Mouse (Mus musculus): ENCODE results near the gene Skint1.
A peak's percentile ranks its signal among the peaks of the same experiment; 100 is the strongest.
"Not testable (repeated sequence)": the region's sequence is repeated elsewhere in the genome, so short reads cannot be mapped to it uniquely, and the experiment has no call there.

Gene Skint1

GRCm38 (mm10) chr4:112005969-112006368 lies at the start of gene Skint1:
Gene Skint1, plus strand, starts transcription at chr4:112006269.
- no peak for DNase-seq (ENCODE audit: low read depth)

- peak; percentile 77 for DNase-seq (ENCODE audit: low read depth)
Measured at GRCm38 (mm10) chr4:111961309-111961708, 44.8 kb upstream of the Skint1 start.

GRCm38 (mm10) chr4:111963241-111963640 lies 42.8 kb upstream of the Skint1 start:
- DNase-seq (ENCODE audit: low read depth): not testable (repeated sequence)

- DNase-seq (ENCODE audit: low read depth): no peak
Measured at GRCm38 (mm10) chr4:111963669-111964068, 42.4 kb upstream of the Skint1 start.

GRCm38 (mm10) chr4:111972623-111973022 lies 33.4 kb upstream of the Skint1 start, which contains the start of gene Skint7:
Gene Skint7, plus strand, starts transcription at chr4:111972923.
- no peak for DNase-seq (ENCODE audit: low read depth)

- no peak for DNase-seq (ENCODE audit: low read depth)
Measured at GRCm38 (mm10) chr4:112071716-112072115, 65.6 kb downstream of the Skint1 start, which contains the start of gene Skint4. Gene Skint4, plus strand, starts transcription at chr4:112072016.
